In genomic region chr9:66667046-66667445, GRCm38 (mm10) we compare ENCODE assay signal across 21 mouse cellular contexts. TPM values are rescaled to one million over a fixed set of nuclear protein-coding genes. Genes with fewer than 3 reads are reported as not detected.
A peak's percentile ranks its signal among the peaks of the same experiment; 100 is the strongest.
DNase-seq lines count a peak whose midpoint lies in the region; ATAC-seq and TF ChIP-seq lines count a peak whose summit lies in the region.
"Had no signal": no experiment of that assay in that cellular context is flagged by ENCODE, and none has a peak within 500 bp of the region (broad histone marks: within the 10 kb centered on the region; RNA-seq: fewer than 3 reads in every experiment).

No protein-coding gene starts in this region.

- peaks cover 4% of the 10 kb centered on the region for H3K9me3 ChIP-seq in kidney, embryonic 16.5 days (ENCODE audit: low read length)
- no peaks in the 10 kb centered on the region for H3K9me3 ChIP-seq in limb, embryonic 14.5 days (ENCODE audit: control insufficient read depth, low read length)
- no peaks in the 10 kb centered on the region for H3K9me3 ChIP-seq in liver, postnatal 0 days (ENCODE audit: low read length)
- H3K9me3 ChIP-seq: forebrain, embryonic 15.5 days; G1E; heart, embryonic 13.5 days; limb, embryonic 15.5 days; neural tube, embryonic 15.5 days had no signal

- no peaks in the 10 kb centered on the region for H3K27me3 ChIP-seq in kidney, embryonic 16.5 days (ENCODE audit: insufficient read depth, low read length)
- no peaks in the 10 kb centered on the region for H3K27me3 ChIP-seq in limb, embryonic 14.5 days (ENCODE audit: control insufficient read depth, insufficient read depth, low read length)
- H3K27me3 ChIP-seq in liver, postnatal 0 days (ENCODE audit: insufficient read depth, low read length) = no peaks in the 10 kb centered on the region
- H3K27me3 ChIP-seq: embryonic facial prominence, embryonic 13.5 days; forebrain, embryonic 15.5 days; heart, embryonic 13.5 days; limb, embryonic 15.5 days; neural tube, embryonic 15.5 days had no signal

- peak; percentile 34; the same call in 1 of the 2 replicates for ATAC-seq in frontal cortex, adult (ENCODE audit: low TSS enrichment)
- peak; percentile 49 for ATAC-seq in kidney, embryonic 16.5 days (ENCODE audit: low FRiP score, low TSS enrichment)
- 0 out of 2 replicates have a peak, but pooled peaks have one; percentile 25 for ATAC-seq in limb, embryonic 14.5 days (ENCODE audit: low FRiP score, low read depth)
- ATAC-seq in liver, postnatal 0 days = no peak
- ATAC-seq: forebrain, embryonic 15.5 days had no signal

- DNase-seq in frontal cortex, postnatal 25 days (ENCODE audit: low spot score in 2 of 2) = no peak
- DNase-seq in kidney, adult 18-20 months = no peak
- DNase-seq in Muller cell, postnatal 12 days (ENCODE audit: inconsistent ontology term) = peak; percentile 44
- peak; percentile 42 for DNase-seq in limb, embryonic 14.5 days (ENCODE audit: low spot score)
- no peak for DNase-seq in cerebellum, postnatal 4 days (ENCODE audit: low spot score in 2 of 2)
- DNase-seq in liver, postnatal 0 days = no peak
- DNase-seq: cerebellum, adult 2 months; heart, adult 11 months; layer of hippocampus, adult 9-11 months; lung, postnatal 10 days; midbrain, embryonic 14.5 days; thymus, adult 18-20 months had no signal

- 0 out of 2 replicates have a peak overlapping the region, but pooled peaks have one; percentile 16 for H3K27ac ChIP-seq in kidney, embryonic 16.5 days (ENCODE audit: low read length)
- no peak overlapping the region for H3K27ac ChIP-seq in limb, embryonic 14.5 days (replicated peaks; ENCODE audit: low read depth, low read length)
- no peak overlapping the region for H3K27ac ChIP-seq in liver, postnatal 0 days (ENCODE audit: low read depth)
- H3K27ac ChIP-seq: embryonic facial prominence, embryonic 13.5 days; forebrain, embryonic 15.5 days; heart, embryonic 13.5 days; limb, embryonic 15.5 days; neural tube, embryonic 15.5 days had no signal

- H3K4me1 ChIP-seq in kidney, embryonic 16.5 days (ENCODE audit: insufficient read depth, low read length) = 0 out of 2 replicates have a peak, but pooled peaks cover 8% of the 10 kb centered on the region
- peaks cover 19% of the 10 kb centered on the region for H3K4me1 ChIP-seq in limb, embryonic 14.5 days (ENCODE audit: control insufficient read depth, insufficient read depth, low read length)
- no peaks in the 10 kb centered on the region for H3K4me1 ChIP-seq in liver, postnatal 0 days (ENCODE audit: insufficient read depth)
- H3K4me1 ChIP-seq: forebrain, embryonic 15.5 days; neural tube, embryonic 15.5 days had no signal

- no peak overlapping the region for H3K4me2 ChIP-seq in kidney, embryonic 16.5 days (replicated peaks; ENCODE audit: low read depth, low read length)
- no peak overlapping the region for H3K4me2 ChIP-seq in limb, embryonic 14.5 days (replicated peaks; ENCODE audit: low read depth, low read length, severe bottlenecking)
- no peak overlapping the region for H3K4me2 ChIP-seq in liver, postnatal 0 days (ENCODE audit: low read depth, low read length)
- H3K4me2 ChIP-seq: embryonic facial prominence, embryonic 13.5 days; forebrain, embryonic 15.5 days; heart, embryonic 13.5 days; limb, embryonic 15.5 days; neural tube, embryonic 15.5 days had no signal

- TF ChIP-seq CTCF in liver, postnatal 0 days (IDR thresholded peaks at IDR 0.05; ENCODE audit: low read depth) = no peak

- no peak overlapping the region for H3K4me3 ChIP-seq in kidney, embryonic 16.5 days (ENCODE audit: low read length)
- H3K4me3 ChIP-seq in limb, embryonic 14.5 days (replicated peaks; ENCODE audit: low read length) = no peak overlapping the region
- H3K4me3 ChIP-seq in liver, postnatal 0 days (ENCODE audit: low read depth, low read length) = no peak overlapping the region
- H3K4me3 ChIP-seq: embryonic facial prominence, embryonic 13.5 days; forebrain, embryonic 15.5 days; heart, embryonic 13.5 days; limb, embryonic 15.5 days; myocyte; neural tube, embryonic 15.5 days had no signal

- TF ChIP-seq EP300 in liver, postnatal 0 days (IDR thresholded peaks at IDR 0.05; ENCODE audit: low read depth) = no peak

- no peak for TF ChIP-seq POLR2A in limb, embryonic 14.5 days (IDR thresholded peaks at IDR 0.05; ENCODE audit: borderline replicate concordance, extremely low read depth, insufficient read depth, insufficient read length)

- WGBS in kidney, embryonic 16.5 days = 59% methylated on average over 6 of the region's 6 CpGs
- WGBS in limb, embryonic 14.5 days = 40% methylated on average over 6 of the region's 6 CpGs
- WGBS in liver, postnatal 0 days (ENCODE audit: insufficient replicate concordance) = 66% methylated on average over 6 of the region's 6 CpGs

- no peaks in the 10 kb centered on the region for H3K36me3 ChIP-seq in kidney, embryonic 16.5 days (ENCODE audit: insufficient read depth, low read length)
- no peaks in the 10 kb centered on the region for H3K36me3 ChIP-seq in limb, embryonic 14.5 days (ENCODE audit: control insufficient read depth, insufficient read depth, low read length)
- no peaks in the 10 kb centered on the region for H3K36me3 ChIP-seq in liver, postnatal 0 days (replicated peaks; ENCODE audit: insufficient read depth, low read length)
- H3K36me3 ChIP-seq: embryonic facial prominence, embryonic 13.5 days; forebrain, embryonic 15.5 days; G1E; heart, embryonic 13.5 days; limb, embryonic 15.5 days; neural tube, embryonic 15.5 days had no signal

- H3K9ac ChIP-seq in kidney, embryonic 16.5 days (replicated peaks; ENCODE audit: low read length) = no peak overlapping the region
- H3K9ac ChIP-seq in limb, embryonic 14.5 days (ENCODE audit: low read depth, low read length, severe bottlenecking) = no peak overlapping the region
- no peak overlapping the region for H3K9ac ChIP-seq in liver, postnatal 0 days (replicated peaks)
- H3K9ac ChIP-seq: forebrain, embryonic 15.5 days; heart, embryonic 13.5 days; limb, embryonic 15.5 days; neural tube, embryonic 15.5 days had no signal

RNA-seq across cellular contexts. Expression of gene Car12, which starts 46.4 kb away (rescaled TPM):
- 27.7 and 30.7 TPM in 2 replicates for polyA plus RNA-seq in kidney, embryonic 16.5 days (2015; fragmentation: Nextera tagmentation; extraction: Ambion mirVana)
- polyA plus RNA-seq in limb, embryonic 14.5 days (2012; rRNA removed) = 36.5 and 40.0 TPM in 2 replicates
- 15.8 and 17.8 TPM in 2 replicates for polyA plus RNA-seq in limb, embryonic 14.5 days (2014; fragmentation: Nextera tagmentation; extraction: Ambion mirVana)
- 0.05 and 0.12 TPM in 2 replicates for polyA plus RNA-seq in liver, postnatal 0 days (2015; fragmentation: Nextera tagmentation; extraction: Ambion mirVana)
- polyA plus RNA-seq: G1E had no signal

Comparison
In these comparisons a context has a peak if more than half of its experiments do, and no peak if none do; other contexts are left out.
1. DNase-seq: peak in Muller cell, postnatal 12 days (single experiment) and limb, embryonic 14.5 days (single experiment); none in frontal cortex, postnatal 25 days (0 of 2), kidney, adult 18-20 months (single experiment), cerebellum, postnatal 4 days (0 of 2) and liver, postnatal 0 days (single experiment).
2. RNA of gene Car12, which starts 46.4 kb away (polyA plus RNA-seq): 15.8 to 40.0 TPM in limb, embryonic 14.5 days and 27.7 to 30.7 TPM in kidney, embryonic 16.5 days; 0.05 to 0.12 TPM in liver, postnatal 0 days; every median in the first group is over 10 times any median in the second.